Mouse (Mus musculus) lung, postnatal 0 days (tissue): ENCODE measurements around the gene Dop1b.

Experiments
- CTCF ChIP-seq: IDR thresholded peaks from 2 replicates; pipeline ENCODE4 v1.5.1; 2016; ENCODE audit warnings: antibody characterized with exemption, mild to moderate bottlenecking
- EP300 ChIP-seq: IDR thresholded peaks from 2 replicates; pipeline ENCODE4 v1.6.1; 2016; ENCODE audit warnings: antibody characterized with exemption, mild to moderate bottlenecking, control low read depth

- no peak for TF ChIP-seq CTCF
- no peak for TF ChIP-seq EP300
Observed at GRCm38 (mm10) chr16:93833551-93833950, 121.8 kb downstream of the Dop1b start.
